Mouse (Mus musculus): ENCODE data around the gene S1pr5.

- TF ChIP-seq CTCF (IDR thresholded peaks at IDR 0.05; ENCODE audit: low read depth) (no peak), EP300 (IDR thresholded peaks at IDR 0.05; ENCODE audit: low read depth) (no peak)
Observed at GRCm38 (mm10) chr9:21292271-21292670, 44.0 kb upstream of the S1pr5 start.

Data from liver, postnatal 0 days (tissue).